Mouse (Mus musculus): Measurements from ENCODE around the gene Rom1. TPM values are rescaled to one million over a fixed set of nuclear protein-coding genes. Genes with fewer than 3 reads are reported as not detected.
A peak's percentile ranks its signal among the peaks of the same experiment; 100 is the strongest.
"Not testable (repeated sequence)": the region's sequence is repeated elsewhere in the genome, so short reads cannot be mapped to it uniquely, and the experiment has no call there.

Gene Rom1
- total RNA-seq, 1 experiment from 2014 or later, result 2.6 TPM

DNA sequence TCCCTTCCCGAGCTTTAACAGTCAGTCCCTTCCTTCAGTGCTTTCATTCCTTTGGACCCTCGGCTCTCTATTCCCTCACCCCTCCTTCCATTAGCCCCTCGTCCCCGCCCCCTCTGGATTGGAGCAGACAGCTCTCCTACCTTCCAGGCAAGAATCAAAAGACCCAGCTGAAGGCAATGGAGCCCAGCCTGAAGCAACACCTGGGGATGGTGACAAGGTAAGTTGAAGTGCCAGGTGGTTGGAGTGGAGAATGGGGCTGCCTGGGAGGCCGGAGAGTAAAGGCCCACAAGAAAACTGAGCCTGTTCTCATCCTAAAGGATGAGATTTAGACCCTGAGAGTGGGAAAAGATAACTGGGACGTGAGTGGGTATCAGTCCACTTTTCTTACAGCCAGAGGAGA lies 20.6 kb downstream of the Rom1 start:
- no peak for ATAC-seq (ENCODE audit: extremely low read depth, insufficient number of reproducible peaks, low FRiP score, poor library complexity, severe bottlenecking)

GRCm38 (mm10) chr19:8903412-8903811 lies 25.7 kb downstream of the Rom1 start:
- ATAC-seq (ENCODE audit: extremely low read depth, insufficient number of reproducible peaks, low FRiP score, poor library complexity, severe bottlenecking), result no peak

GRCm38 (mm10) chr19:8899079-8899478 lies 30.1 kb downstream of the Rom1 start:
- no peak for ATAC-seq (ENCODE audit: extremely low read depth, insufficient number of reproducible peaks, low FRiP score, poor library complexity, severe bottlenecking)

- ATAC-seq (ENCODE audit: extremely low read depth, insufficient number of reproducible peaks, low FRiP score, poor library complexity, severe bottlenecking), result no peak
These were observed 30.6 kb downstream of the Rom1 start for GRCm38 (mm10) chr19:8898576-8898975.

- ATAC-seq (ENCODE audit: extremely low read depth, insufficient number of reproducible peaks, low FRiP score, poor library complexity, severe bottlenecking), result peak; percentile 99
These were observed 31.2 kb downstream of the Rom1 start, which contains the start of gene Ganab for GRCm38 (mm10) chr19:8897865-8898495. Gene Ganab (plus strand): TSS chr19:8898071.

- ATAC-seq (ENCODE audit: extremely low read depth, insufficient number of reproducible peaks, low FRiP score, poor library complexity, severe bottlenecking), result not testable (repeated sequence)
These were observed 31.8 kb downstream of the Rom1 start for GRCm38 (mm10) chr19:8897211-8897864.

DNA sequence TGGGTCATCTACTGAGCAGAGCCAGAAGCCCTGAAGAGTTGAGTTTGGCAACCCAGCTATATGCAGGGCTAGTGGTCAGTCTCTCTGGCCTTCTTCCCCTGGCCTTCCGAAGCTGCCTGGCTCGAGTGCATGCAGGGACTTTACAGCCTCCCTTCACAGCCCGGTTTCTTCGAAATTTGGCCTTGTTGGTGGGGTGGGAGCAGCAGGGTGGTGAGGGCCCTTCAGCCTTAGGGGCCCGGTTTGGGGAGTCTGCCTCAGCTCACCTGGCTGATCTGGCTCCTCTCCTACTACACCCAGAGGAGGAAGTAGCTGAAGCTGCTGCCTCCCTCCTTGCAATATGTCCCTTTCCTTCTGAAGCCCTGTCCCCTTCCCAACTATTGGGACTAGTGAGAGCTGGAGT lies 32.9 kb downstream of the Rom1 start:
- ATAC-seq (ENCODE audit: extremely low read depth, insufficient number of reproducible peaks, low FRiP score, poor library complexity, severe bottlenecking), result not testable (repeated sequence)

DNA sequence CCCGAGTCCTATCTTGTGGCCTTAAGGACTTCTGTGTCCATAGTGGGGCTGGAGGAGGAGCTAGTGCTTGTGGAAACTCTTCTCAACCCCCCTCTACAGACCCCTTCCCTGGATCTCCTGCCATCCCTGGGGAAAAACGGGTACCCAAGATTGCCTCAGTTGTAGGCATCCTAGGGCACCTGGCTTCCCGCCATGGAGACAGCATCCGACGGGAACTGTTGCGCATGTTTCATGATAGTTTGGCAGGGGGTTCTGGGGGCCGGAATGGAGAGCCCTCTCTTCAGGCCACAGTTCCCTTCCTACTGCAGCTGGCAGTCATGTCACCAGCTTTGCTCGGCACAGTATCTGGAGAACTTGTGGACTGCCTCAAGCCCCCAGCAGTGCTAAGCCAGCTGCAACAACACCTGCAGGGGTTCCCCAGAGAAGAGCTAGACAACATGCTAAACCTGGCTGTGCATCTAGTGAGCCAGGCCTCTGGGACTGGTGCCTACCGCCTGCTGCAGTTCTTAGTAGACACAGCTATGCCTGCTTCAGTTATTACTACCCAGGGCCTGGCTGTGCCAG lies 33.7 kb downstream of the Rom1 start:
- ATAC-seq (ENCODE audit: extremely low read depth, insufficient number of reproducible peaks, low FRiP score, poor library complexity, severe bottlenecking), result no peak

- ATAC-seq (ENCODE audit: extremely low read depth, insufficient number of reproducible peaks, low FRiP score, poor library complexity, severe bottlenecking), result peak; percentile 53; the same call in 1 of the 2 replicates
These were observed 36.1 kb downstream of the Rom1 start, which contains the start of gene Ints5 for GRCm38 (mm10) chr19:8892829-8893766. Gene Ints5 (plus strand): TSS chr19:8893005.

DNA sequence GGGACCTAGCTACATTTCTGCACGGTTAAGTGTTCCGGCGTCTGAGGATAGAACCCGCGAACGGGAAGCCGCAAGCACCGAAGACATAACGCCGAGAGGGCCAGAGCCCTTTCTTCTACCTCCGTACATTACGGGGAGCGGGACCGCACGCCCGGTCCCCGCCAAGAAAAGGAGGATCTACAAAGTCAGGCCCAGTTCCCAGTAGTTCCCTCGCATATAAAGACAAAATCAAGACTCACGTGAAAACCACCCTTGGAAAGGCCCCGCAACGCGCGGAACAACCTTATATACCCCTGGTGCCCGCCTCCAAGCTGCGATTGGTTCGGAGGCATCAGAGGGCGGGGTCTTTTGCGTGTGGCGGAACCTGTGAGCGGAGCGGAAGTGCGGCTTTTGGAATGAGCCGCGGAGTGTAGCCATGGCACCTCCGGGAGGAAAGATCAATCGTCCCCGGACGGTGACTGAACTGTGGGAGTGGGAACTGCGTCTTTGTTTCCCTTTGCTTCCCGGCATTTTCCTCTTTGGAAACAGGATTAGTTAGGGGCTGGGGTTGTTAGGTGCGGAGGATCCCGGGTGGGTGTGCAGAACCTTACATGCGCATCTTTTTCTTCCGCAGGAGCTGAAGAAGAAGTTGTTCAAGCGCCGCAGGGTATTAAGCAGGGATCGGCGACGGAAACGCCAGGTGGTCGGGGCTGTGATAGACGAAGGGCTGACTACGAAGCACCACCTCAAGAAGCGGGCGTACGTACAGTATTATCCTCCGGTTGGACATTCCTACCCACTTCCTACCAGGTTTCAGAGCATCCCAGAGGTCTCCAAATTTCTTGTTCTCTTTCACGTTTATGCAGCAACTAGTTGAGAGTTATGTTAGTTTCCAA lies 40.4 kb downstream of the Rom1 start, which contains the start of the genes 1810009A15Rik and Gm49416:
1810009A15Rik (plus strand) TSS at position 343 of the 875 bp plus-strand sequence.
Gm49416 (plus strand) TSS at position 416 of the 875 bp plus-strand sequence.
- ATAC-seq (ENCODE audit: extremely low read depth, insufficient number of reproducible peaks, low FRiP score, poor library complexity, severe bottlenecking), result peak; percentile 97

GRCm38 (mm10) chr19:8887585-8888463 lies 41.3 kb downstream of the Rom1 start:
- no peak for ATAC-seq (ENCODE audit: extremely low read depth, insufficient number of reproducible peaks, low FRiP score, poor library complexity, severe bottlenecking)

DNA sequence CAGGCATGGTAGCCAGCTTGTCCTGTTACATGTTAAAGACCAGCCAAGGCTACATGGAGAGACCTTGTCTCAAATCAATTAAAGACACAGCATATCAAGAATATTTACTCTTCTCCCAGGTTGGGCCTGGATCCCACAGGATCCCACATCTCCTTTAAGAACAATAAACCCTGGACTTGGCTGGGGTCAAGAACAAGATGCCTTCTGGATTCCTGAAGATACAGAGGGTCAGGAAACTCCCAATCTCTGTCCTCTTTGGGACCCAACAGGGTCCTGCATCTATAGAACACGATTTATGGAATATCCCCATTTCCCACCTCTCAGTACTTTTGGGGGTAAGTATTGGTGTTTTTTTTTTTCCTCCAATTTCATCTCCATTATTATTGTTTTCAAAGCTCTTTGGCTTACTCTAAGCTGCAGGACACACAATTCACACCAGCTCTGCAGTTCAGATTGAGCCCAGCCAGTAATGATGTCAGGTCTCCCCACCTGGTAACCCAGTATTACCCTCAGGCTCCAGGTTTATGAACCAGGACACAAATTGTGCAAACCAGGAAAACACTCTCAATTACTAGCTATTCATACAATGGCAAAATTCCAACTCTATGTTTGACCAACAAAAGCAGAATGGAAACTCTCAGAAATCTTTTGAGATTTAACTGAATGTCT lies 42.1 kb downstream of the Rom1 start:
- ATAC-seq (ENCODE audit: extremely low read depth, insufficient number of reproducible peaks, low FRiP score, poor library complexity, severe bottlenecking), result no peak

- ATAC-seq (ENCODE audit: extremely low read depth, insufficient number of reproducible peaks, low FRiP score, poor library complexity, severe bottlenecking), result no peak
These were observed 45.5 kb downstream of the Rom1 start, which contains the start of the genes Lbhd1 and Gm49403 for GRCm38 (mm10) chr19:8883616-8884015. Gene Lbhd1 (plus strand): TSS chr19:8883732. Gene Gm49403 (plus strand): TSS chr19:8883930.

GRCm38 (mm10) chr19:8881034-8881392 lies 48.1 kb downstream of the Rom1 start:
- ATAC-seq (ENCODE audit: extremely low read depth, insufficient number of reproducible peaks, low FRiP score, poor library complexity, severe bottlenecking), result no peak

- ATAC-seq (ENCODE audit: extremely low read depth, insufficient number of reproducible peaks, low FRiP score, poor library complexity, severe bottlenecking), result peak; percentile 97
These were observed 48.7 kb downstream of the Rom1 start, which contains the start of gene Uqcc3 for GRCm38 (mm10) chr19:8880311-8881033. Gene Uqcc3 (minus strand): TSS chr19:8880923.
